14 mouse cellular contexts compared by ENCODE assay signal in the genomic region with DNA sequence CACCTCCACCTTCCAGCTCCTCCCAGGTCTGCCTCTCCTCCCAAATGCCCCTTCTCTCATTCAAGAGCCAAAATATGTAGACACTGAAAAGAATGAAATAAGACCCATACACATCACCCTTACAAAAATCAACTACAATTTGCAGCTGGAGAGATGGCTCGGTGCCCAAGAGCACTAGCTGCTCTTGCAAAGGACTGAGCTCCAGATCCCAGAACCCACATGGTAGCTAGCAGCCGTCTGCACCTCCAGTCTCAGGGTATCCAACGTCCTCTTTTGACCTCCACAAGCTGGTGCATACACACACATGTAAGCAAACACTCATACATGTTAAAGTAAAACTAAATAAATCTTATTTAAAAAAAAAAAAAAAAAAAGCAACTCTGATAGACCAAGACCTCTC.
DNase-seq lines count a peak whose midpoint lies in the region; ATAC-seq and TF ChIP-seq lines count a peak whose summit lies in the region.
"Had no signal": no experiment of that assay in that cellular context is flagged by ENCODE, and none has a peak within 500 bp of the region (broad histone marks: within the 10 kb centered on the region; RNA-seq: fewer than 3 reads in every experiment).

No protein-coding gene starts in this region.

- DNase-seq in heart, adult 2 months = peak; percentile 22 to 43
- no peak for DNase-seq in lung, postnatal 25 days (ENCODE audit: low spot score)
- DNase-seq in adipocyte (ENCODE audit: low spot score) = peak; percentile 12
- peak; percentile 60 for DNase-seq in limb, embryonic 14.5 days (ENCODE audit: low spot score)
- DNase-seq in midbrain, embryonic 11.5 days (ENCODE audit: low spot score, missing footprints) = no peak
- DNase-seq in frontal cortex, postnatal 14 days (ENCODE audit: low spot score in 2 of 2) = no peak
- DNase-seq: cerebellum, postnatal 25 days; thymus, postnatal 36 days had no signal

- no peaks in the 10 kb centered on the region for H3K79me2 ChIP-seq in heart, adult 2 months (replicated peaks; ENCODE audit: control insufficient read depth, insufficient read depth, low read length)

- TF ChIP-seq CTCF in heart, adult 2 months (IDR thresholded peaks at IDR 0.05) = no peak

- H3K4me2 ChIP-seq in heart, embryonic 11.5 days = no peak overlapping the region
- no peak overlapping the region for H3K4me2 ChIP-seq in lung, embryonic 15.5 days
- H3K4me2 ChIP-seq in limb, embryonic 14.5 days (replicated peaks; ENCODE audit: low read depth, low read length, severe bottlenecking) = no peak overlapping the region
- no peak overlapping the region for H3K4me2 ChIP-seq in midbrain, embryonic 11.5 days
- H3K4me2 ChIP-seq: embryonic facial prominence, embryonic 12.5 days; hindbrain, embryonic 15.5 days; limb, embryonic 15.5 days had no signal

- TF ChIP-seq EP300 in heart, adult 2 months (IDR thresholded peaks at IDR 0.05; ENCODE audit: insufficient read depth, low read depth, low read length) = no peak

- no peaks in the 10 kb centered on the region for H3K4me1 ChIP-seq in heart, adult 2 months (ENCODE audit: control insufficient read depth, insufficient read depth, low read length)
- H3K4me1 ChIP-seq in heart, embryonic 11.5 days (ENCODE audit: control insufficient read depth, insufficient read depth, low read length) = no peaks in the 10 kb centered on the region
- H3K4me1 ChIP-seq in lung, embryonic 15.5 days = peaks cover 8% of the 10 kb centered on the region; the same call in 1 of the 2 replicates
- H3K4me1 ChIP-seq in limb, embryonic 14.5 days (ENCODE audit: control insufficient read depth, insufficient read depth, low read length) = peaks cover 5% of the 10 kb centered on the region; the same call in 1 of the 2 replicates
- no peaks in the 10 kb centered on the region for H3K4me1 ChIP-seq in midbrain, embryonic 11.5 days (ENCODE audit: control insufficient read depth, insufficient read depth, low read length)

- no peaks in the 10 kb centered on the region for H3K36me3 ChIP-seq in heart, adult 2 months (ENCODE audit: control insufficient read depth, insufficient read depth, low read length)
- no peaks in the 10 kb centered on the region for H3K36me3 ChIP-seq in heart, embryonic 11.5 days (ENCODE audit: control insufficient read depth, insufficient read depth, low read length)
- no peaks in the 10 kb centered on the region for H3K36me3 ChIP-seq in lung, embryonic 15.5 days
- H3K36me3 ChIP-seq in limb, embryonic 14.5 days (ENCODE audit: control insufficient read depth, insufficient read depth, low read length) = no peaks in the 10 kb centered on the region
- no peaks in the 10 kb centered on the region for H3K36me3 ChIP-seq in midbrain, embryonic 11.5 days (ENCODE audit: control insufficient read depth, insufficient read depth, low read length)
- H3K36me3 ChIP-seq: embryonic facial prominence, embryonic 12.5 days; limb, embryonic 15.5 days had no signal

- ATAC-seq in heart, embryonic 11.5 days (replicated peaks; ENCODE audit: insufficient number of reproducible peaks, low FRiP score, low TSS enrichment) = no peak
- peak; percentile 86; the same call in 1 of the 2 replicates for ATAC-seq in lung, embryonic 15.5 days (ENCODE audit: borderline replicate concordance, extremely low read depth, low FRiP score, low TSS enrichment)
- ATAC-seq in limb, embryonic 14.5 days (ENCODE audit: low FRiP score, low read depth) = no peak
- no peak for ATAC-seq in midbrain, embryonic 11.5 days (ENCODE audit: low FRiP score)
- ATAC-seq: forebrain, embryonic 14.5 days had no signal

- no peak overlapping the region for H3K9ac ChIP-seq in heart, adult 2 months (ENCODE audit: low read depth, low read length)
- no peak overlapping the region for H3K9ac ChIP-seq in heart, embryonic 11.5 days (ENCODE audit: low read depth, low read length)
- no peak overlapping the region for H3K9ac ChIP-seq in lung, embryonic 15.5 days
- no peak overlapping the region for H3K9ac ChIP-seq in limb, embryonic 14.5 days (ENCODE audit: low read depth, low read length, severe bottlenecking)
- no peak overlapping the region for H3K9ac ChIP-seq in midbrain, embryonic 11.5 days (ENCODE audit: low read length)
- H3K9ac ChIP-seq: embryonic facial prominence, embryonic 12.5 days; hindbrain, embryonic 15.5 days; limb, embryonic 15.5 days had no signal

- H3K27ac ChIP-seq in heart, adult 2 months = no peak overlapping the region
- H3K27ac ChIP-seq in heart, embryonic 11.5 days (ENCODE audit: low read depth, low read length) = no peak overlapping the region
- no peak overlapping the region for H3K27ac ChIP-seq in lung, embryonic 15.5 days
- H3K27ac ChIP-seq in limb, embryonic 14.5 days (replicated peaks; ENCODE audit: low read depth, low read length) = no peak overlapping the region
- no peak overlapping the region for H3K27ac ChIP-seq in midbrain, embryonic 11.5 days (ENCODE audit: low read depth, low read length)
- H3K27ac ChIP-seq: embryonic facial prominence, embryonic 12.5 days; hindbrain, embryonic 15.5 days; limb, embryonic 15.5 days had no signal

- 53% methylated on average over 3 of the region's 3 CpGs for WGBS in heart, adult 2 months
- 65% methylated on average over 3 of the region's 3 CpGs for WGBS in heart, embryonic 11.5 days (ENCODE audit: insufficient replicate concordance)
- WGBS in lung, embryonic 15.5 days = 25% methylated on average over 3 of the region's 3 CpGs
- WGBS in limb, embryonic 14.5 days = 39% methylated on average over 3 of the region's 3 CpGs
- 80% methylated on average over 3 of the region's 3 CpGs for whole genome bisulfite sequencing in midbrain, embryonic 11.5 days

- intact Hi-C loops in heart, adult 2 months (cut with DNase I) = no loop called here

- H3K4me3 ChIP-seq in heart, adult 2 months = no peak overlapping the region
- no peak overlapping the region for H3K4me3 ChIP-seq in heart, embryonic 11.5 days (ENCODE audit: low read depth, low read length)
- H3K4me3 ChIP-seq in lung, embryonic 15.5 days = no peak overlapping the region
- H3K4me3 ChIP-seq in limb, embryonic 14.5 days (replicated peaks; ENCODE audit: low read length) = no peak overlapping the region
- H3K4me3 ChIP-seq in midbrain, embryonic 11.5 days (ENCODE audit: low read depth, low read length) = no peak overlapping the region
- H3K4me3 ChIP-seq: embryonic facial prominence, embryonic 12.5 days; hindbrain, embryonic 15.5 days; limb, embryonic 15.5 days had no signal

- TF ChIP-seq POLR2A in heart, adult 2 months (IDR thresholded peaks at IDR 0.05; ENCODE audit: insufficient read depth, low read depth, low read length) = no peak
- no peak for TF ChIP-seq POLR2A in limb, embryonic 14.5 days (IDR thresholded peaks at IDR 0.05; ENCODE audit: borderline replicate concordance, extremely low read depth, insufficient read depth, insufficient read length)

- no peaks in the 10 kb centered on the region for H3K9me3 ChIP-seq in heart, embryonic 11.5 days (replicated peaks; ENCODE audit: control insufficient read depth, low read length)
- no peaks in the 10 kb centered on the region for H3K9me3 ChIP-seq in lung, embryonic 15.5 days
- no peaks in the 10 kb centered on the region for H3K9me3 ChIP-seq in limb, embryonic 14.5 days (ENCODE audit: control insufficient read depth, low read length)
- no peaks in the 10 kb centered on the region for H3K9me3 ChIP-seq in midbrain, embryonic 11.5 days (ENCODE audit: control insufficient read depth, low read length)
- H3K9me3 ChIP-seq: embryonic facial prominence, embryonic 12.5 days; hindbrain, embryonic 15.5 days; limb, embryonic 15.5 days had no signal

- no peaks in the 10 kb centered on the region for H3K27me3 ChIP-seq in heart, adult 2 months (ENCODE audit: control insufficient read depth, insufficient read depth, low read length)
- H3K27me3 ChIP-seq in heart, embryonic 11.5 days (ENCODE audit: control insufficient read depth, insufficient read depth, low read length) = no peaks in the 10 kb centered on the region
- H3K27me3 ChIP-seq in lung, embryonic 15.5 days = no peaks in the 10 kb centered on the region
- H3K27me3 ChIP-seq in limb, embryonic 14.5 days (ENCODE audit: control insufficient read depth, insufficient read depth, low read length) = no peaks in the 10 kb centered on the region
- H3K27me3 ChIP-seq in midbrain, embryonic 11.5 days (ENCODE audit: control insufficient read depth, insufficient read depth, low read length) = no peaks in the 10 kb centered on the region
- H3K27me3 ChIP-seq: embryonic facial prominence, embryonic 12.5 days; hindbrain, embryonic 15.5 days; limb, embryonic 15.5 days had no signal

Comparison
In these comparisons a context has a peak if more than half of its experiments do, and no peak if none do; other contexts are left out.
1. DNase-seq: peak in heart, adult 2 months (2 of 2), adipocyte (single experiment) and limb, embryonic 14.5 days (single experiment); none in lung, postnatal 25 days (single experiment), midbrain, embryonic 11.5 days (single experiment) and frontal cortex, postnatal 14 days (0 of 2).